Mouse (Mus musculus): Measurements from ENCODE around the gene Myt1. TPM values are rescaled to one million over a fixed set of nuclear protein-coding genes. Genes with fewer than 3 reads are reported as not detected.

The Myt1 gene
- not detected in 2 replicates for polyA plus RNA-seq (2012; rRNA removed; ENCODE audit: low replicate concordance)

GRCm38 (mm10) chr2:181763006-181763830 lies at the start of gene Myt1:
TSS of gene Myt1 (plus strand) at chr2:181763332.

GRCm38 (mm10) chr2:181714903-181715326 lies 48.2 kb upstream of the Myt1 start, which contains the start of gene Oprl1:
TSS of gene Oprl1 (plus strand) at chr2:181715016.

GRCm38 (mm10) chr2:181837372-181838292 lies 74.5 kb downstream of the Myt1 start, which contains the start of gene Pcmtd2:
TSS of gene Pcmtd2 (plus strand) at chr2:181837854.

GRCm38 (mm10) chr2:181863791-181864535 lies 100.8 kb downstream of the Myt1 start, which contains the start of gene Polr3k:
TSS of gene Polr3k (plus strand) at chr2:181864337.

Other genes starting within 250 kb of the Myt1 start
- 55.5 and 79.7 TPM in 2 replicates for gene Dnajc5, start 242.8 kb upstream of the Myt1 start, polyA plus RNA-seq (2012; rRNA removed; ENCODE audit: low replicate concordance)
- 149 and 242 TPM in 2 replicates for gene Uckl1, start 178.4 kb upstream of the Myt1 start, polyA plus RNA-seq (2012; rRNA removed; ENCODE audit: low replicate concordance)
- 12.7 and 15.9 TPM in 2 replicates for gene Prpf6, start 171.5 kb upstream of the Myt1 start, polyA plus RNA-seq (2012; rRNA removed; ENCODE audit: low replicate concordance)
- 46.3 and 50.6 TPM in 2 replicates for gene Zfp512b, start 170.5 kb upstream of the Myt1 start, polyA plus RNA-seq (2012; rRNA removed; ENCODE audit: low replicate concordance)
- 19.4 and 21.0 TPM in 2 replicates for gene Samd10, start 164.1 kb upstream of the Myt1 start, polyA plus RNA-seq (2012; rRNA removed; ENCODE audit: low replicate concordance)
- gene Gm29797, start 106.3 kb upstream of the Myt1 start, polyA plus RNA-seq (2012; rRNA removed; ENCODE audit: low replicate concordance) = not detected in 2 replicates
- 95.8 and 190 TPM in 2 replicates for gene Sox18, start 91.7 kb upstream of the Myt1 start, polyA plus RNA-seq (2012; rRNA removed; ENCODE audit: low replicate concordance)
- 12.8 and 20.0 TPM in 2 replicates for gene Tcea2, start 83.0 kb upstream of the Myt1 start, polyA plus RNA-seq (2012; rRNA removed; ENCODE audit: low replicate concordance)
- gene Rgs19, start 69.4 kb upstream of the Myt1 start, polyA plus RNA-seq (2012; rRNA removed; ENCODE audit: low replicate concordance) = 136 and 206 TPM in 2 replicates
- not detected in 2 replicates for gene Lkaaear1, start 64.9 kb upstream of the Myt1 start, polyA plus RNA-seq (2012; rRNA removed; ENCODE audit: low replicate concordance)
- gene Oprl1, start 48.3 kb upstream of the Myt1 start, polyA plus RNA-seq (2012; rRNA removed; ENCODE audit: low replicate concordance) = 0.22 and 0.37 TPM in 2 replicates
- gene Pcmtd2, start 74.5 kb downstream of the Myt1 start, polyA plus RNA-seq (2012; rRNA removed; ENCODE audit: low replicate concordance) = 18.1 and 28.3 TPM in 2 replicates
- 2.1 and 4.4 TPM in 2 replicates for gene Polr3k, start 101.0 kb downstream of the Myt1 start, polyA plus RNA-seq (2012; rRNA removed; ENCODE audit: low replicate concordance)
- not detected in 2 replicates for gene Gm14496, start 227.8 kb downstream of the Myt1 start, polyA plus RNA-seq (2012; rRNA removed; ENCODE audit: low replicate concordance)

Data from mammary gland, adult 2 months (tissue).